Mouse (Mus musculus): ENCODE data around the gene Gm10203. TPM values are rescaled to one million over a fixed set of nuclear protein-coding genes. Genes with fewer than 3 reads are reported as not detected.

Gene Gm10203
- polyA plus RNA-seq, 1 experiment from 2014 or later: not detected

- no peak overlapping the region for H3K4me2 ChIP-seq (ENCODE audit: low read length)
- H3K4me1 ChIP-seq (replicated peaks; ENCODE audit: control insufficient read depth, insufficient read depth, low read length): no peaks in the 10 kb centered on the region
- H3K9me3 ChIP-seq (ENCODE audit: control insufficient read depth, low read length): peaks cover 12% of the 10 kb centered on the region
- H3K9ac ChIP-seq (ENCODE audit: low read length): no peak overlapping the region
- no peak overlapping the region for H3K27ac ChIP-seq (ENCODE audit: low read depth)
- ATAC-seq (replicated peaks; ENCODE audit: low FRiP score, low TSS enrichment, low read depth) (no peak), DNase-seq (ENCODE audit: low spot score) (no peak)
- H3K27me3 ChIP-seq (replicated peaks; ENCODE audit: control insufficient read depth, insufficient read depth, low read length): no peaks in the 10 kb centered on the region
- no peak overlapping the region for H3K4me3 ChIP-seq (ENCODE audit: low read depth, low read length)
- H3K36me3 ChIP-seq (ENCODE audit: control insufficient read depth, insufficient read depth, low read length): peaks cover 81% of the 10 kb centered on the region
Observed at GRCm38 (mm10) chr6:149179064-149179463, 49.1 kb downstream of the Gm10203 start.

Other genes starting within 250 kb of the Gm10203 start
- 11.4 and 13.7 TPM in 2 replicates for gene Caprin2, start 233.9 kb upstream of the Gm10203 start, polyA plus RNA-seq (2014; fragmentation: Nextera tagmentation; extraction: Ambion mirVana)
- gene Sinhcaf, start 183.7 kb upstream of the Gm10203 start, polyA plus RNA-seq (2014; fragmentation: Nextera tagmentation; extraction: Ambion mirVana): 131 and 150 TPM in 2 replicates
- gene Dennd5b, start 28.5 kb upstream of the Gm10203 start, polyA plus RNA-seq (2014; fragmentation: Nextera tagmentation; extraction: Ambion mirVana): 13.2 TPM in 2 replicates
- 15.7 and 18.4 TPM in 2 replicates for gene Etfbkmt, start 9.7 kb downstream of the Gm10203 start, polyA plus RNA-seq (2014; fragmentation: Nextera tagmentation; extraction: Ambion mirVana)
- 26.7 and 29.8 TPM in 2 replicates for gene Amn1, start 58.5 kb downstream of the Gm10203 start, polyA plus RNA-seq (2014; fragmentation: Nextera tagmentation; extraction: Ambion mirVana)
- gene Resf1, start 179.2 kb downstream of the Gm10203 start, polyA plus RNA-seq (2014; fragmentation: Nextera tagmentation; extraction: Ambion mirVana): 45.9 and 53.6 TPM in 2 replicates

Measured in intestine, embryonic 14.5 days (tissue).